In genomic region chr9:61427901-61428300, GRCm38 (mm10) we compare ENCODE assay signal across 17 mouse cellular contexts.
"Had no signal": no experiment of that assay in that cellular context is flagged by ENCODE, and none has a peak within 500 bp of the region (broad histone marks: within the 10 kb centered on the region; RNA-seq: fewer than 3 reads in every experiment).

No protein-coding gene starts in this region.

- DNase-seq: kidney, postnatal 10 days; kidney, postnatal 36 days; layer of hippocampus, postnatal 36 days; liver, embryonic 13.5 days; lung, adult 2 months; lung, postnatal 14 days; lung, postnatal 4 days; midbrain, embryonic 14.5 days; thymus, adult 2 months; thymus, postnatal 14 days; thymus, postnatal 4 days had no signal

- H3K36me3 ChIP-seq: kidney, embryonic 15.5 days; liver, embryonic 13.5 days; neural tube, embryonic 12.5 days; neural tube, embryonic 15.5 days had no signal

- H3K27ac ChIP-seq: kidney, embryonic 15.5 days; left cerebral cortex, adult 2 months; liver, embryonic 13.5 days; neural tube, embryonic 12.5 days; neural tube, embryonic 15.5 days; stomach, postnatal 0 days had no signal

- H3K27me3 ChIP-seq: liver, embryonic 13.5 days had no signal

- H3K9me3 ChIP-seq: kidney, embryonic 15.5 days; liver, embryonic 13.5 days; neural tube, embryonic 12.5 days; neural tube, embryonic 15.5 days had no signal

- H3K4me2 ChIP-seq: kidney, embryonic 15.5 days; liver, embryonic 13.5 days; midbrain, embryonic 11.5 days; neural tube, embryonic 12.5 days; neural tube, embryonic 15.5 days had no signal

- H3K4me3 ChIP-seq: kidney, embryonic 15.5 days; left cerebral cortex, adult 2 months; liver, embryonic 13.5 days; neural tube, embryonic 12.5 days; neural tube, embryonic 15.5 days had no signal

- H3K9ac ChIP-seq: kidney, embryonic 15.5 days; liver, embryonic 13.5 days; neural tube, embryonic 12.5 days; neural tube, embryonic 15.5 days had no signal

- H3K4me1 ChIP-seq: kidney, embryonic 15.5 days; liver, embryonic 13.5 days; neural tube, embryonic 12.5 days; neural tube, embryonic 15.5 days had no signal
